Mouse (Mus musculus): Measurements from ENCODE around the gene Prkab2.

Prkab2 gene

GRCm38 (mm10) chr3:97657655-97658411 lies at the start of gene Prkab2:
Prkab2 (plus strand) TSS chr3:97658193.
- DNase-seq: peak; percentile 99

GRCm38 (mm10) chr3:97609201-97609844 lies 48.7 kb upstream of the Prkab2 start:
- peak; percentile 71 for DNase-seq

GRCm38 (mm10) chr3:97609845-97610410 lies 48.1 kb upstream of the Prkab2 start, which contains the start of gene Chd1l:
Chd1l (minus strand) TSS chr3:97610203.
- peak; percentile 94 for DNase-seq

DNA sequence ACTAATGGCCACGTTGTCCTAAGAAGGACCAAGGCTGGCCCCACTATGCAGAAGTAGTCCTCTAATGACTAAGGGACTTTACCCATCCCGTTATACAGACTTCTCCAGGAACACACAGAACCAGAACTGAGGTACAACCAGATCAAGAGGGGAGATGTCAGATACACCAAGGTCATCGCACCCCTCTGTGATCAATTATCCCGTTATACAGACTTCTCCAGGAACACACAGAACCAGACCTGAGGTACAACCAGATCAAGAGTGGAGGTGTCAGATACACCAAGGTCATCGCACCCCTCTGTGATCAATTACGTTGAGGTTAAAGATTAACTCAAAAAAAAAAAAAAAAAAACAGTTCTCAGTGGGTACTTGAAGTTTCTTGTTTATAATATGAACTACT lies 47.0 kb upstream of the Prkab2 start:
- DNase-seq: no peak

GRCm38 (mm10) chr3:97615154-97615553 lies 42.8 kb upstream of the Prkab2 start:
- no peak for DNase-seq

DNA sequence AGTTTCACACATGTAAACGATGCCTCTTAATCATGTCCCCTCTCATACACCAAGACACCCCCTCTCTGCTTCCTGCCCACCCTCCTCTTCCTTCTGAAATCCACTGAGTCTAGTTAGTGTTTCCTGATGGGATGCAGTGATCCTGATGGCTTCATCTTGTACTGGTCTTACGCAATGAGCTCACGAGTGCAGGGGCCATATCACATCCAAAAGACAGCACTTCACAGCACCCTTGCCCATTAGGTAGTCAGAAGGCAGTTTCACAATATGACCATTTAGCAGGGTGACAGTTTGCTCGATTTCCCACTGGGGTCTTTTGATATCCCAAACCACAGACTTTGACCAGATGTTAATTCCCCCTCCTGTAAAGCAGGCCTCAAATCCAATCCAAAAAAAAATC lies 42.1 kb upstream of the Prkab2 start:
- DNase-seq: no peak

DNA sequence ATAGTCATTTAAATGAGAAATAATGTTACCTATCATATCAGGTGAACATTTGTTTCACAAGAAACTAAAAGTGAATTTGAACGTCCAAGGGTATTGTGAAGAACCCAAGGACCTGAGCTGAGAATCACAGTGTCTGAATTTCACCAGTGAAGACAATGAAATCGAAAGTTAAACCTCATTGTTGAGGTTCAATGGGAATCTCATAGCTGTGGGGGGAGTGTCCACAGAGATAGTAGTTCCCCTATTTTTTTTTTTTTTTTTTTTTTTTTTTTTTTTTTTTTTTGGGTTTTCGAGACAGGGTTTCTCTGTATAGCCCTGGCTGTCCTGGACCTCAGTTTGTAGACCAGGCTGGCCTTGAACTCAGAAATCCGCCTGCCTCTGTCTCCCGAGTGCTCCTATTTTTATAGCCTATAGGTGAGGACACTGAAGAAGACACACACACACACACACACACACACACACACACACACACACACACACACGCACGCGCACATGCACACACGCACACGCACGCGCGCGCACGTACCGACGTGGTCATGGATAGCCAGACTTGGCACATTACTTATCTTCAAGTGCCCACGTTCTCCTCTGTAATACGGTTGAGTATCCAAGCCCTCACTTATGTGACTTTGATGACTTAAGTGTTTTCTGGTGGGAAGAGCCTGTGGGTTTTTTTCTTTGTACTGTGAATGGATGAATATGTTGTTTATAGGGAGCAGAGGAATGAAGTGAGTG lies 40.7 kb upstream of the Prkab2 start:
- DNase-seq: no peak

DNA sequence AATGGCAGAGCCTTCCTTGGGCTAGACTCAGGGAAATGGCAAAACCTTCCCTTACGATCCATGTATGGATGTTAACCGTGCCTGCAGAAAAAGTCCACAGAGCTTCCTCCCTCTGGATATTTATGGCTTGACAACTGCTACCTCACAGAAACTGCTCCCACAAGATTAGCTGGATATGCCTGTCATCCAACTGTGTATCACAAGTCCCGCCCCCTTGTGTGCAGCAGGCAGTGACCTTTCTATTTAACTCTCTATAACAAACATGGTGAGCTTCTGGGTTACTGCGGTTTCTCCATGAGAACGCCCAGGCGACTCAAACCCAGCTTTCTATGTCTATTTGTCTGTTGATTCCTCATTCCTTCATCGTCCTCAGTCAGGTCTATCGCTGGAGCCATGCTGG lies 40.1 kb upstream of the Prkab2 start:
- DNase-seq: no peak

DNA sequence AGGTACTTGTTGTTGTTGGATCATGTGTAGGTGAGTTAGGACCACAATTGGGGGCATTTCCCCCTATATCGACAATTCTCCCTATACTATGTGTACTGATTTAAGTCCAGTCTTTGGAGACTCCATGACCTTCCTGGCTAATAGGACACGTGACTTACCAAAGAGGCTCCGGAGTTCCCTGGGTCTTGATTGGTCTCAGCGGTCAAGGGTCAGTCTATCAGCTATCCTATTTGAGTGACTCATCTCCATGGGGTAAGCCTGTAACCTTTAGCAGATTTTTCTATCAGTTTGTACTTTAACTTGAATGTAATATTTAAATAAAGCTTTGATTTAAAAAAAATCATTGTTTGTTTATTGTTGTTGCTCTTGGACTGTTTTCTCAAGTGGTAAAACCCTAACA lies 37.3 kb upstream of the Prkab2 start:
- DNase-seq: no peak

GRCm38 (mm10) chr3:97624611-97625010 lies 33.4 kb upstream of the Prkab2 start:
- no peak for DNase-seq

DNA sequence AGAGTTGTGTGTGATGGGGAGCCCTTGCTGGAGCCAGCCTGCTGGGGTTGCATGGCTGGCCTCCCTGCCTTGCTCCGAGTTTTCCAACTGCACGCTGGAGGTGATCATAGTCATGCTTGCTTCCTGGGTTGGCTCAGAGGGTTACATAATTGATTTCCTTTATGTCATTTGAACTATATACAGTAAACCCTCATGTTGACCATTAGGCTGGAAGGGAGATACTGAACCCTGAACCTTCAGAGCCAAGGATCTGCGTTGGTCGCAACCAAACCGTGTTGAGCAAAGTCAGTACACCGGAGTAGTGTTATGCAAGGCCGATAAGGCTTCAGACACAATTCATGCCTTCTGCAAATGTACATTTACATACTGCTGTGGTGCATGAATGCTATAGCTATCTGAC lies 30.1 kb upstream of the Prkab2 start:
- DNase-seq: peak; percentile 12

DNA sequence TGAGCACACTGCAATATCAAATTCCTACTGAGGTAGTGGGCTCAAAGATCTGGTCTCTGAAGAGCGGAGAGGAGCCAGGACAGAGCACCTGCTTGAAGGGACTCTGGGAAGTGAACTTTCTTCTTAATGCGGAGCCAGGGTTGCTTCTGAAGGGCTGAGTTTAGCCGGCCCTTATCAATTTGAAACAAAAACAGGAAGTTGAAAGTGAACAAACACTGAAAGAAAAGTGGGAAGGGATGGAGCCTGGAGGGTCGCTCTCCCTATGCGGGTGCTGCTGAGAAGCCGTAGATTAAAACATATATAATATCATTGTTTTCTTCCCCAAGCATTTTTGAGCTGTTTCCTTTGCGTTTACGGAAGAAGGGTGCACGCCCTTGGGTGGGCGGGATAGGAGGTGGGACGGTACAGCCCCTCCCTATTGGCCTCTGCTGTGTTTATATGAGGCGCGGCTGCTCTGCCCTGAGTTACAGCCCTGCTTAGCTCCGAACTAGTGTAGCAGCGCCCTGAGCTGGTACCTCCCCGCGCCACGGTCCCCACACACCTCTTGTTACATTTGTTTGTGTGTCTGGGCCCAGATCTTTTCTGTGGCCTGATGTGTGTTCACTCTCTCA lies 29.5 kb upstream of the Prkab2 start, which contains the start of gene Fmo5:
Gene Fmo5, plus strand, starts transcription at position 414 of the 611 bp plus-strand sequence.
- peak; percentile 92 for DNase-seq

GRCm38 (mm10) chr3:97629941-97630340 lies 28.1 kb upstream of the Prkab2 start:
- no peak for DNase-seq

DNA sequence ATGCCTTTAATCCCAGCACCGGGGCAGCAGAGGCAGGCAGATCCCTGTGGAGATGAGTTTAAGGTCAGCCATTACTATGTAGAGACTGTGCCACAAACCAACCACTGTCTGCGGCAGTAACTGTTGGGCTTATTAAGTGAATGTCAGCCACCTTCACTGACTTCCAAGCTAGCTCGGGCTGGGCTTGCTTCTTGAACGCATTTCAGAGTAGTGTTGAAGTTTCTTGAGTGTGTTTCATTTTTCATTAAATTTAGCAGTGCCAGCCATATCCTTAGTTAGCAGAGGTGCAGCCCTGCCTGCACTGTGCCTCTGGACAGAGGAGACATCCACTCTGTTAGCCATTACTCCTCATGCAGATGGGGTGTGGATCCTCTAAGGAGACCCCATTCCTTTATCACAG lies 27.2 kb upstream of the Prkab2 start:
- DNase-seq: no peak

GRCm38 (mm10) chr3:97631258-97631860 lies 26.6 kb upstream of the Prkab2 start:
- DNase-seq: peak; percentile 12

DNA sequence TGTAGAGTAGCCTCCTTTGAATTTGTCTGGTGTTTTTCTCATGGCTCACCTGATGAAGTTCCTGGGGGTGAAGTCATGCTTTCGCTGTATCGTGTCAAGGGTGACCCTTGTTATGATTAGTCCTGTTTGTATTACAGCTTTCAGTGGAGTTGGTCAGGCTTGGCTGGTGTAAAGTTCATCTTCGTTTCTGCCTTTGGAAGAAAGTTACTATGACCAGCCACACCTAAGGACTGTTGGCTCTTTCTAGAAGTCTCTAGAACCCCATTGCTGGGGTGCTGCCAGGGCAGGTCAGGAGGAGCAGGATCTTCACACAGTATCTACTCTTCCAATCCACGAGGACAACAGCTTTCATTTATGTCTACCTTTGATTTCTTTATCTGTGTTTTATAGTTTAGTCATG lies 24.5 kb upstream of the Prkab2 start:
- DNase-seq: no peak

- peak; percentile 74 for DNase-seq
Observed at GRCm38 (mm10) chr3:97634288-97634761, 23.7 kb upstream of the Prkab2 start.

- DNase-seq: no peak
Observed at GRCm38 (mm10) chr3:97641396-97641795, 16.6 kb upstream of the Prkab2 start.

- no peak for DNase-seq
Observed at GRCm38 (mm10) chr3:97642001-97642400, 16.0 kb upstream of the Prkab2 start.

GRCm38 (mm10) chr3:97648518-97648917 lies 9.5 kb upstream of the Prkab2 start:
- no peak for DNase-seq

DNA sequence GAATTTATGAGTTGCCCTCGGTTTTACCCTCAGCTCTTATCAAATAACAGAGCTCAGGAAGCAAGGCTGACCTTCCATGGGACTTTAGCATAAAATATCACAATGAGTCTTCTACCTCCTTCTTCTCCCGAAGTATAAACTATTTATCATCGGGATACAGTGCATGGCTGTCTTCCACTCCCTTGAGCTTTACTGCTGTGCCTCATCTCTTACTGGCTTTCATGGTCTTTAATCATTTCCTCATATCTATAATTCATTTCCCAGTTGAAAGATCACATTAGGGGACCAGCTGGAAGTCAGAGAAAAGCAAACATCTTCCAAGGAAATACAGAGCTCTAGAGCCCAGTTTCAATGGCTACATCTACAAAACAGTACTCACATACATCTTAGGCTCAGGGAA lies 9.0 kb upstream of the Prkab2 start:
- DNase-seq: no peak

DNA sequence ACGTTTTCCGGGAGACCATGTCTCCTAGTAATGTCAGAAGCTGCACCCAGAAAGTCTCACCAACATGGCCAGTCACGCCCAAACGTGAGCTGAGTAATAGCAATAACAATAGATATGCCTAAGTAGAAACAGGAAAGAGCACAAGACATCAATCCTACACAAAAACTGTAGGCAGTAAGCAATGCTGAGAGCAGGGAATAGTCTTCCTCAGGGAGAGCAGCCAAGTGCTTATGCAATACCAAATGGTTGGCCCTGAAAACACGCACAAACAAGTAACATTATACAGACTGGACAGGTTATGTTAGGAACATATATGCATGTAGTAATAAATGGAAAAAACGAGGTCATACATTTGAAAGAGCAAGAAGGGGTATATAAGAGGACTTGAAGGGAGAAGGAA lies 8.5 kb upstream of the Prkab2 start:
- no peak for DNase-seq

All from lung, postnatal 36 days (tissue).